Mouse (Mus musculus) hindbrain, embryonic 14.5 days (tissue): ENCODE measurements around the gene Pigr. TPM values are rescaled to one million over a fixed set of nuclear protein-coding genes. Genes with fewer than 3 reads are reported as not detected.

ENCODE experiments used
- ATAC-seq: fragments of 200-750 bp; cut with Nextera tagmentation; 2 replicates; pipeline ENCODE4 v1.8.0; 2017; ENCODE audit warnings: moderate number of reproducible peaks, mild to moderate bottlenecking, moderate TSS enrichment, moderate library complexity; ENCODE audit not compliant: low FRiP score
- DNase-seq: peaks from one replicate; pipeline ENCODE4 v3.0.0-alpha.2; 2015; ENCODE audit warnings: low spot score
- H3K27ac ChIP-seq: fragments of 300-500 bp; sonication (generic); 2 replicates; pipeline ENCODE4 v1.5.1; 2014; ENCODE audit warnings: mild to moderate bottlenecking, moderate library complexity
- H3K27me3 ChIP-seq: fragments of 300-500 bp; sonication (generic); 2 replicates; pipeline ENCODE4 v1.6.1; 2014; ENCODE audit warnings: mild to moderate bottlenecking, low read length, mixed read lengths; ENCODE audit not compliant: control insufficient read depth, insufficient read depth
- H3K36me3 ChIP-seq: fragments of 300-500 bp; sonication (generic); replicated peaks from 2 replicates; pipeline ENCODE4 v1.6.1; 2014; ENCODE audit not compliant: control insufficient read depth, insufficient read depth
- H3K4me1 ChIP-seq: fragments of 300-500 bp; sonication (generic); replicated peaks from 2 replicates; pipeline ENCODE4 v1.6.1; 2014; ENCODE audit warnings: antibody characterized with exemption, low read length, mixed read lengths; ENCODE audit not compliant: control insufficient read depth, insufficient read depth
- H3K4me2 ChIP-seq: fragments of 300-500 bp; sonication (generic); replicated peaks from 2 replicates; pipeline ENCODE4 v1.6.1; 2014; ENCODE audit warnings: mild to moderate bottlenecking, moderate library complexity
- H3K4me3 ChIP-seq: fragments of 300-500 bp; sonication (generic); replicated peaks from 2 replicates; pipeline ENCODE4 v1.5.1; 2014; ENCODE audit warnings: mild to moderate bottlenecking, low read length
- H3K9ac ChIP-seq: fragments of 300-500 bp; sonication (generic); 2 replicates; pipeline ENCODE4 v1.6.1; 2014
- H3K9me3 ChIP-seq: fragments of 300-500 bp; sonication (generic); 2 replicates; pipeline ENCODE4 v1.6.1; 2016; ENCODE audit warnings: low read length; ENCODE audit not compliant: control insufficient read depth
- WGBS: fragments of 180-500 bp; shearing (Covaris S2); extraction: QIAGEN DNeasy Blood & Tissue Kit; methylation state at CpG from one replicate; pipeline ENCODE4 v1.1.7; 2014; 5-methylcytosine and 5-hydroxymethylcytosine counted together
- polyA plus RNA-seq: library from polyadenylated mRNA; unstranded; fragments of >200 nt; fragmentation: Nextera tagmentation; extraction: Ambion mirVana; gene quantifications from 2 replicates; pipeline ENCODE4 v1.2.1, GENCODE M21; 2014

Pigr gene
- polyA plus RNA-seq, 1 experiment from 2014 or later, result not detected

DNA sequence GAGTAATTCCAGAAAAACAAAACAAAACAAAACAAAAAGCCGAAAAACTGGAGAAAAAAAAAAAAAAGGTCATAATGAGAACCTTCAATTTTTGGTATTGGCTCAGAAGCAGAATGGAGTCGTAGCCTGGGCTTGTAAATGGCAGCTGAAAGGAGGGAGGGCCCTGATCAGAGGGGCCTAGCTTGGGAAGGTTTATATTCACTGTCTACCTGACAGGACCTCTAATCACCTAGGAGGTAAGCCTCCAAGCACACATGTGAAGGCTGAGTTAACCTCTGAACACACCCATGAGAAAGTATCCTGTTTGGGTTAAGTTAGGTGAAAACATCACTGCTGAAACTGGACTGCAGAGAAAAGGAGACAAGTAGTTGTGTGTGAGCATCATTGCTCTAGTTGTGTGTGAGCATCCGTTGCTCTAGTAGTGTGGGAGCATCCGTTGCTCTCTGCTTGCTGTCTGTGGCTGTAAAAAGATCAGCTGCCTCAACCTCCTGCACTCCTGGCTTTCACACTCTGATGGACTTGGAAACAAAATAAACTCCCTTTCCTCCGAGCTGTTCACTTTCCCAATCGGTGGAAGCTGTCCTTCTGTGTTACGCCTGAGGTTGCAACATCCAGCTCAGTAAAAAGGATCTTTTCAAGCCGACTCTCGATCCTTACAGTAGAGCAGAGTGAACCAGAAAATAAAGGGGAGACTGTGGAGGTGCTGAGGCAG, 67.0 kb downstream of the Pigr start:
- 77% methylated on average over 9 of the region's 9 CpGs for WGBS
- H3K9me3 ChIP-seq, result no peaks in the 10 kb centered on the region
- H3K36me3 ChIP-seq, result no peaks in the 10 kb centered on the region
- H3K27me3 ChIP-seq, result no peaks in the 10 kb centered on the region
- H3K4me3 ChIP-seq, result no peak overlapping the region
- no peak overlapping the region for H3K27ac ChIP-seq
- no peak overlapping the region for H3K4me2 ChIP-seq
- ATAC-seq, result no peak
- H3K9ac ChIP-seq, result no peak overlapping the region
- H3K4me1 ChIP-seq, result no peaks in the 10 kb centered on the region
- DNase-seq, result no peak

DNA sequence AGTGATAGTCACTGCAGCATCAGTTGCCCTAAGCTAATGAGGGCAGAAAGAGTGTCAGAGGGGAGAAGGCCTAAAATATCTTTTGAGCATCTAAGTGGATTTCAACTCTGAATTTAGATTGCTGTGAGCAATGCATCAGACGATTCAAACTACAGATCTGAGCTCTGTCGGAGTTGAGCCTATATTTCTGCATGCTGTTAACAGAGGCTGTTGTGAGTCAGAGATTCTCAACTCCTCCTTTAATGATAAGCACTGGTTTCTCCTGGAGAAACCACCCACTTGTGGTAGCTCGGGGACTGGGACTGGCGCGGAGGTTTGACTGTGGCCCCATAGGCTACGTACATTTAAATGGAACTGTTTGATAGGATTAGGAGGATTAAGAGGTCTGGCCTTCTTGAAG, 68.0 kb downstream of the Pigr start:
- H3K27ac ChIP-seq, result no peak overlapping the region
- no peaks in the 10 kb centered on the region for H3K27me3 ChIP-seq
- H3K4me3 ChIP-seq, result no peak overlapping the region
- H3K9ac ChIP-seq, result no peak overlapping the region
- no peaks in the 10 kb centered on the region for H3K9me3 ChIP-seq
- WGBS, result 67% methylated on average over 6 of the region's 6 CpGs
- H3K36me3 ChIP-seq, result no peaks in the 10 kb centered on the region
- H3K4me1 ChIP-seq, result no peaks in the 10 kb centered on the region
- DNase-seq, result no peak
- ATAC-seq, result no peak
- H3K4me2 ChIP-seq, result no peak overlapping the region

Other genes with a start within 250 kb of the Pigr start
- not detected in 2 replicates for gene Zp3r, start 197.1 kb upstream of the Pigr start, polyA plus RNA-seq
- gene C4bp, start 165.1 kb upstream of the Pigr start, polyA plus RNA-seq, result not detected in 2 replicates
- gene Gm29427, start 110.9 kb upstream of the Pigr start, polyA plus RNA-seq, result not detected in 2 replicates
- 10.6 and 13.9 TPM in 2 replicates for gene Yod1, start 109.4 kb upstream of the Pigr start, polyA plus RNA-seq
- 20.1 and 21.0 TPM in 2 replicates for gene Pfkfb2, start 97.4 kb upstream of the Pigr start, polyA plus RNA-seq
- 0.74 and 1.2 TPM in 2 replicates for gene AA986860, start 94.7 kb upstream of the Pigr start, polyA plus RNA-seq
- not detected in 2 replicates for gene Fcamr, start 25.8 kb upstream of the Pigr start, polyA plus RNA-seq
- 0.44 and 1.2 TPM in 2 replicates for gene Fcmr, start 39.0 kb downstream of the Pigr start, polyA plus RNA-seq
- gene Il24, start 60.8 kb downstream of the Pigr start, polyA plus RNA-seq, result not detected in 2 replicates
- gene Il20, start 84.8 kb downstream of the Pigr start, polyA plus RNA-seq, result not detected in 2 replicates
- gene Il19, start 113.4 kb downstream of the Pigr start, polyA plus RNA-seq, result not detected in 2 replicates
- not detected in 2 replicates for gene Il10, start 193.2 kb downstream of the Pigr start, polyA plus RNA-seq